Comparison of ENCODE assay signal across 11 mouse cellular contexts in the genomic region with DNA sequence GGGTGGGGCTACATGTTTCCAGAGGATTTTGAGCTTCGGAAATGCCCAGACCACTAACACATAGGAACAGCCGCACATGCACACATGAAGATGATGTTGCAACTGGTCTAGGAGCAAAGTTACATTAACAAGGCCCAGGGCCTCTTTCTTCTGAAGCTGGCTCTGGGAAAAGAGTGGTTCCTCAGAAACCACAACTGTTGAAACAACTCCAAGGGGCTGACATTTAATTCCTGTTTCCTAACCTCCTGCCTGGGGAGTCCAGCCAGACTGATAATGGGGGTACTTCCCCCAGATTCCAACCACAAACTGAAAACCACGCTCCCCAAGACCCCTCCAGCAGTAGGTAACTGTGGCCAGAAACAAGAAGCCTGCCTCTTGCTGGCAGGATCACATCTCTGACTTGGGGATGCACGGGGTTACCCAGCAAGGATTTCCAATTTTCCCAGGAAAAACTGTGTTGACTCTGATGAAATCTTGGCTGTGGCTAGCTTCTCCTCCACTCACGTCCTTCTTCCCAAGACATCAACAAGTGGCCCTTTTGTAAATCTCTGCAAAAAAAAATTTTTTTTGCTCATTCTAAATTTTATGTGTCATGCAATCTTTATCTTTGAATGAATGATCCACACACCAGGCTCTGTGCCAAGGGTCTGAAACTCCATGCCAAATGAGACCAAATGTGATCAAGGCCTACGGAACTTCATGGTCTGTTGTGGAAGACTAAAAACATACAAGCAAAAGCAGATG.
DNase-seq lines count a peak whose midpoint lies in the region; ATAC-seq and TF ChIP-seq lines count a peak whose summit lies in the region.
"Had no signal": no experiment of that assay in that cellular context is flagged by ENCODE, and none has a peak within 500 bp of the region (broad histone marks: within the 10 kb centered on the region; RNA-seq: fewer than 3 reads in every experiment).

No protein-coding gene starts in this region.

- no peaks in the 10 kb centered on the region for H3K27me3 ChIP-seq in lung, postnatal 0 days (replicated peaks; ENCODE audit: insufficient read depth, low read length)
- H3K27me3 ChIP-seq: embryonic facial prominence, embryonic 12.5 days; liver, embryonic 13.5 days had no signal

- no peak; the same call in 1 of the 2 replicates for TF ChIP-seq EP300 in lung, postnatal 0 days (IDR thresholded peaks at IDR 0.05)

- H3K4me2 ChIP-seq in lung, postnatal 0 days (replicated peaks; ENCODE audit: low read depth, low read length): no peak overlapping the region
- H3K4me2 ChIP-seq: embryonic facial prominence, embryonic 12.5 days; liver, embryonic 13.5 days had no signal

- DNase-seq in gastrocnemius, postnatal 25 days: peak; percentile 32
- no peak for DNase-seq in gastrocnemius, postnatal 10 days
- DNase-seq in 416B (ENCODE audit: low read depth): peak; percentile 93
- DNase-seq in lung, postnatal 0 days (ENCODE audit: low spot score): peak; percentile 79
- DNase-seq in layer of hippocampus, postnatal 14 days (ENCODE audit: low spot score in 2 of 2): no peak
- DNase-seq in right cerebral cortex, postnatal 36 days (ENCODE audit: low spot score in 2 of 2): no peak
- DNase-seq: liver, embryonic 13.5 days had no signal

- H3K4me1 ChIP-seq in bone marrow macrophage, adult 2 months (ENCODE audit: control insufficient read depth, insufficient read depth, low read length): peaks cover 37% of the 10 kb centered on the region
- H3K4me1 ChIP-seq in lung, postnatal 0 days (ENCODE audit: insufficient read depth, low read depth, low read length): peaks cover 2% of the 10 kb centered on the region; the same call in 1 of the 2 replicates
- H3K4me1 ChIP-seq: embryonic facial prominence, embryonic 12.5 days had no signal

- H3K9ac ChIP-seq in lung, postnatal 0 days (replicated peaks; ENCODE audit: low read depth): no peak overlapping the region
- H3K9ac ChIP-seq: embryonic facial prominence, embryonic 12.5 days; liver, embryonic 13.5 days had no signal

- peak overlapping the region; percentile 16; the same call in 1 of the 2 replicates for H3K27ac ChIP-seq in bone marrow macrophage, adult 2 months (ENCODE audit: insufficient read depth, low read depth, low read length)
- peak overlapping the region; percentile 54; the same call in 1 of the 2 replicates for H3K27ac ChIP-seq in lung, postnatal 0 days (ENCODE audit: low read length)
- H3K27ac ChIP-seq: embryonic facial prominence, embryonic 12.5 days; kidney, postnatal 0 days; liver, embryonic 13.5 days had no signal

- 60% methylated on average over 6 of the region's 6 CpGs for WGBS in lung, postnatal 0 days

- no peak for TF ChIP-seq POLR2A in bone marrow macrophage, adult 2 months (IDR thresholded peaks at IDR 0.05; ENCODE audit: borderline replicate concordance, low read depth, low read length)

- H3K4me3 ChIP-seq in bone marrow macrophage, adult 2 months (ENCODE audit: insufficient read depth, low read length): no peak overlapping the region
- no peak overlapping the region for H3K4me3 ChIP-seq in lung, postnatal 0 days (ENCODE audit: low read depth, low read length)
- H3K4me3 ChIP-seq: embryonic facial prominence, embryonic 12.5 days; liver, embryonic 13.5 days had no signal

- H3K9me3 ChIP-seq in lung, postnatal 0 days (ENCODE audit: low read length): no peaks in the 10 kb centered on the region
- H3K9me3 ChIP-seq: embryonic facial prominence, embryonic 12.5 days; liver, embryonic 13.5 days had no signal

- ATAC-seq in lung, postnatal 0 days: peak; percentile 84
- ATAC-seq in cerebellum, adult (ENCODE audit: insufficient number of reproducible peaks, low FRiP score, low TSS enrichment): no peak

- H3K36me3 ChIP-seq in lung, postnatal 0 days (ENCODE audit: insufficient read depth, low read length): no peaks in the 10 kb centered on the region
- H3K36me3 ChIP-seq: embryonic facial prominence, embryonic 12.5 days; liver, embryonic 13.5 days had no signal

- TF ChIP-seq CTCF in bone marrow macrophage, adult 2 months (IDR thresholded peaks at IDR 0.05; ENCODE audit: low read depth, low read length): no peak
- TF ChIP-seq CTCF in lung, postnatal 0 days (IDR thresholded peaks at IDR 0.05): no peak

Comparison
In these comparisons a context has a peak if more than half of its experiments do, and no peak if none do; other contexts are left out.
1. DNase-seq: peak in gastrocnemius, postnatal 25 days (single experiment), 416B (single experiment) and lung, postnatal 0 days (single experiment); none in gastrocnemius, postnatal 10 days (single experiment), layer of hippocampus, postnatal 14 days (0 of 2) and right cerebral cortex, postnatal 36 days (0 of 2).